ENCODE assay signal across 17 mouse cellular contexts in the genomic region with DNA sequence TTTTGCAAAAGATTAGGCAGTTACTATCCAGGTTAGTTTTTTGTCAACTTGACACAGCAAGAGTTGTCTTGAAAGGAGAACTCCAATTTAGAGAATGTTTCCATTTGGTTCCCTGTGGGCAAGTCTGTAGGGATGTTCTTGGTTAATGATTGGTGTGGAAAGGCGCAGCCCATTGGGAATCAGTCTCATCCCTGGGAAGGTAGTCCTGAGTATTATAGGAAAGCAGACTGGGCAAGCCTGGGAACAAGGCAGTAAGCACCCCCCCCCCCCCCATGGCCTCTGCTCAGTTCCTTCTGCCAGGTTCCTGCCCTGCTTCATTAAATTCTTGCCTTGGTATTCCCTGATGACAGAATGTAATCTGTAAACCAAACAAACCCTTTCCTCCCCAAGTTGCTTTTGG. TPM values are rescaled to one million over a fixed set of nuclear protein-coding genes. Genes with fewer than 3 reads are reported as not detected.
"Had no signal": no experiment of that assay in that cellular context is flagged by ENCODE, and none has a peak within 500 bp of the region (broad histone marks: within the 10 kb centered on the region; RNA-seq: fewer than 3 reads in every experiment).

No protein-coding gene starts in this region.

- H3K27me3 ChIP-seq: lung, embryonic 15.5 days; megakaryocyte, embryonic 14.5 days; midbrain, embryonic 13.5 days; midbrain, embryonic 15.5 days; neural tube, embryonic 12.5 days; stomach, embryonic 15.5 days had no signal

- H3K9me3 ChIP-seq: lung, embryonic 15.5 days; midbrain, embryonic 13.5 days; midbrain, embryonic 15.5 days; neural tube, embryonic 12.5 days; stomach, embryonic 15.5 days had no signal

- H3K4me2 ChIP-seq: lung, embryonic 15.5 days; midbrain, embryonic 11.5 days; midbrain, embryonic 13.5 days; midbrain, embryonic 15.5 days; neural tube, embryonic 12.5 days; stomach, embryonic 15.5 days had no signal

- H3K36me3 ChIP-seq: lung, embryonic 15.5 days; midbrain, embryonic 13.5 days; midbrain, embryonic 15.5 days; neural tube, embryonic 12.5 days; stomach, embryonic 15.5 days had no signal

- H3K4me3 ChIP-seq: lung, embryonic 15.5 days; megakaryocyte, embryonic 14.5 days; midbrain, embryonic 13.5 days; midbrain, embryonic 15.5 days; neural tube, embryonic 12.5 days; stomach, embryonic 15.5 days had no signal

- DNase-seq: lung, adult 2 months; lung, postnatal 14 days; lung, postnatal 36 days; right cerebral cortex, postnatal 14 days; thymus, adult 2 months; thymus, postnatal 25 days; thymus, postnatal 4 days had no signal

- ATAC-seq: midbrain, embryonic 13.5 days; midbrain, embryonic 15.5 days had no signal

- H3K27ac ChIP-seq: lung, embryonic 15.5 days; macrophage; midbrain, embryonic 13.5 days; midbrain, embryonic 15.5 days; neural tube, embryonic 12.5 days; stomach, embryonic 15.5 days; stomach, postnatal 0 days had no signal

- H3K4me1 ChIP-seq: lung, embryonic 15.5 days; megakaryocyte, embryonic 14.5 days; midbrain, embryonic 13.5 days; midbrain, embryonic 15.5 days; neural tube, embryonic 12.5 days; stomach, embryonic 15.5 days had no signal

- H3K9ac ChIP-seq: lung, embryonic 15.5 days; midbrain, embryonic 13.5 days; midbrain, embryonic 15.5 days; neural tube, embryonic 12.5 days; stomach, embryonic 15.5 days had no signal

RNA-seq across cellular contexts. Expression of a gene that starts 19.7 kb away (rescaled TPM):
- total RNA-seq: megakaryocyte progenitor cell, adult 5-6 weeks had no signal
- polyA plus RNA-seq: macrophage had no signal
